Mouse (Mus musculus) lung, embryonic 15.5 days (tissue): ENCODE measurements around the gene Nfat5. TPM values are rescaled to one million over a fixed set of nuclear protein-coding genes. Genes with fewer than 3 reads are reported as not detected.

ENCODE experiments used
- polyA plus RNA-seq: library from polyadenylated mRNA; unstranded; fragments of >200 nt; fragmentation: Nextera tagmentation; extraction: Ambion mirVana; gene quantifications from 2 replicates; pipeline ENCODE4 v1.2.1, GENCODE M21; 2015

Nfat5 gene
- polyA plus RNA-seq, 1 experiment from 2014 or later, result 12.5 TPM

Other genes with a start within 250 kb of the Nfat5 start
- gene Pdf, start 244.9 kb upstream of the Nfat5 start, polyA plus RNA-seq, result 46.9 and 50.3 TPM in 2 replicates
- gene Cog8, start 236.8 kb upstream of the Nfat5 start, polyA plus RNA-seq, result 36.1 and 40.1 TPM in 2 replicates
- 79.9 and 81.0 TPM in 2 replicates for gene Nip7, start 236.6 kb upstream of the Nfat5 start, polyA plus RNA-seq
- 1.3 and 2.1 TPM in 2 replicates for gene Tmed6, start 227.8 kb upstream of the Nfat5 start, polyA plus RNA-seq
- 16.4 and 17.0 TPM in 2 replicates for gene Terf2, start 196.9 kb upstream of the Nfat5 start, polyA plus RNA-seq
- 87.3 and 88.3 TPM in 2 replicates for gene Cyb5b, start 142.8 kb upstream of the Nfat5 start, polyA plus RNA-seq
- 14.0 and 17.4 TPM in 2 replicates for gene Nqo1, start 109.7 kb downstream of the Nfat5 start, polyA plus RNA-seq
- 78.2 and 79.7 TPM in 2 replicates for gene Nob1, start 131.6 kb downstream of the Nfat5 start, polyA plus RNA-seq
- gene Wwp2, start 142.9 kb downstream of the Nfat5 start, polyA plus RNA-seq, result 50.4 and 54.0 TPM in 2 replicates